Mouse (Mus musculus) layer of hippocampus, adult 9-11 months (tissue): Measurements from ENCODE around the gene Nid1.
A peak's percentile ranks its signal among the peaks of the same experiment; 100 is the strongest.

Experiments used
- DNase-seq: peaks from one replicate; pipeline ENCODE4 v3.0.0; 2022

Nid1 gene

GRCm38 (mm10) chr13:13548431-13549190, 111.3 kb downstream of the Nid1 start:
- no peak for DNase-seq

GRCm38 (mm10) chr13:13549687-13550660, 112.6 kb downstream of the Nid1 start:
- DNase-seq = no peak

GRCm38 (mm10) chr13:13552020-13552419, 114.7 kb downstream of the Nid1 start:
- DNase-seq = no peak

GRCm38 (mm10) chr13:13553660-13554059, 116.3 kb downstream of the Nid1 start:
- DNase-seq = no peak

- DNase-seq = peak; percentile 52
Measured at GRCm38 (mm10) chr13:13555196-13555595, 117.8 kb downstream of the Nid1 start.

GRCm38 (mm10) chr13:13557001-13557743, 119.8 kb downstream of the Nid1 start:
- DNase-seq = no peak

GRCm38 (mm10) chr13:13558251-13558650, 120.9 kb downstream of the Nid1 start:
- no peak for DNase-seq

GRCm38 (mm10) chr13:13558900-13559299, 121.5 kb downstream of the Nid1 start:
- no peak for DNase-seq
